Mouse (Mus musculus) lung, embryonic 15.5 days (tissue): Measurements from ENCODE around the gene Gjb5. TPM values are rescaled to one million over a fixed set of nuclear protein-coding genes. Genes with fewer than 3 reads are reported as not detected.

ENCODE experiments used
- ATAC-seq: fragments of 200-750 bp; cut with Nextera tagmentation; 2 replicates; pipeline ENCODE4 v1.8.0; 2017; ENCODE audit warnings: moderate number of reproducible peaks, borderline replicate concordance; ENCODE audit not compliant: low FRiP score, low TSS enrichment; ENCODE audit errors: extremely low read depth
- H3K27ac ChIP-seq: fragments of 300-500 bp; sonication (generic); 2 replicates; pipeline ENCODE4 v1.5.1; 2015; ENCODE audit warnings: moderate library complexity, mild to moderate bottlenecking, inconsistent platforms
- H3K27me3 ChIP-seq: fragments of 300-500 bp; sonication (generic); 2 replicates; pipeline ENCODE4 v1.6.1; 2015; ENCODE audit warnings: inconsistent platforms
- H3K36me3 ChIP-seq: fragments of 300-500 bp; sonication (generic); 2 replicates; pipeline ENCODE4 v1.6.1; 2015; ENCODE audit warnings: inconsistent platforms
- H3K4me1 ChIP-seq: fragments of 300-500 bp; sonication (generic); 2 replicates; pipeline ENCODE4 v1.6.1; 2015; ENCODE audit warnings: inconsistent platforms
- H3K4me2 ChIP-seq: fragments of 300-500 bp; sonication (generic); 2 replicates; pipeline ENCODE4 v1.6.1; 2015; ENCODE audit warnings: inconsistent platforms, mild to moderate bottlenecking, moderate library complexity
- H3K4me3 ChIP-seq: fragments of 300-500 bp; sonication (generic); 2 replicates; pipeline ENCODE4 v1.5.1; 2015; ENCODE audit warnings: mild to moderate bottlenecking, inconsistent platforms
- H3K9ac ChIP-seq: fragments of 300-500 bp; sonication (generic); 2 replicates; pipeline ENCODE4 v1.6.1; 2015; ENCODE audit warnings: inconsistent platforms
- H3K9me3 ChIP-seq: fragments of 300-500 bp; sonication (generic); 2 replicates; pipeline ENCODE4 v1.6.1; 2016; ENCODE audit warnings: inconsistent platforms
- WGBS: fragments of 180-500 bp; shearing (Covaris S2); methylation state at CpG from one replicate; pipeline ENCODE4 v1.1.7; 2015; 5-methylcytosine and 5-hydroxymethylcytosine counted together
- polyA plus RNA-seq: library from polyadenylated mRNA; unstranded; fragments of >200 nt; fragmentation: Nextera tagmentation; extraction: Ambion mirVana; gene quantifications from 2 replicates; pipeline ENCODE4 v1.2.1, GENCODE M21; 2015

Gene Gjb5
- polyA plus RNA-seq, 1 experiment from 2014 or later, result 0.57 TPM

DNA sequence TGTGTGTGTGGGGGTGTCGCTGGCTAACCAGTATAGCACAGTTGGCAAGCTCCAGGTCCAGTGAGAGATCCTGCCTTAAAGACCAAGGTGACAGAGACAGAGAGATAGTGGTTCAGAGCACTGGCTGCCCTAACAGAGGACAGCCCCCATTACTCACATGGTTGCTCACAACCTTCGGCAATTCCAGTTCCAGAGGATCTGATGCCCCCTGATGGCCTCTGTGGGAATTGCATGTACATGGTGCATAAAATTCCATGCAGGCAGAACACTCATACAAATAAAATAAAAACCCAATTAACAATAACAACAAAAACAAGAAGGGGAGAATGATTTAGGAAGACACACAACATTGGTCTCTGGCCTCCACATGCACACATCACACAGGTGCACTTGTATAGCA, 12.5 kb upstream of the Gjb5 start:
- WGBS, result 48% methylated on average over 2 of the region's 2 CpGs

DNA sequence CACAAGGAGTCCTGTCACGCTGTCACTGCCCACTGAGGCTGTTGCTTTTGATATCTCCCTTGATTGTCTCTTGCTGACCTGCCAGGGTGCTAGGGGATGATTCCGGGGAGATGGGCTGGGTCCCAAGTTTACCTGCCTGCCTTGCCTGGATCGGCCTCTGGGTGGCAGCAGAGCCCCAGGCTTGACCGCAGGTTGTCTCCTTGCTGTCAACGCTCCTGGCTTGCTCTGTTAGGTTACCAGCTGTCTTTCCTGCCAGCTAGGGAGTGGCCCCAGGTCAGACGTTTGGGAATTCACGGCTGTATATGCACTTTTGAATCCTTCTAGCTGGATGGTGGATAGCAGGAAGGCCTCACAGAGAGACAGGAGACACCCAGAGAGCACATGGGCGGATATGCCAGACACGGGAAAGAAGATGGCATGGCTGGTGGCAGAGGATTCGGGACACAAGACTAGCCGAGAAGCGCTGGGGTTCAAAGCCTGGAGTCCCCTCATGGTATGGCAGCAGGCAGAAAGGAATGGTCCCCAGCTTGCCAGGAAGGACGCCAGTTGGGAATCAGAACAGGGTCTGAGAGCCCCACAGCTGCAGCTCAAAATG, 10.5 kb upstream of the Gjb5 start:
- H3K27ac ChIP-seq, result no peak overlapping the region
- H3K27me3 ChIP-seq, result no peaks in the 10 kb centered on the region; the same call in 1 of the 2 replicates
- H3K4me1 ChIP-seq, result 0 out of 2 replicates have a peak, but pooled peaks cover 5% of the 10 kb centered on the region
- H3K36me3 ChIP-seq, result no peaks in the 10 kb centered on the region
- no peak overlapping the region for H3K4me2 ChIP-seq
- no peak overlapping the region for H3K9ac ChIP-seq
- no peak overlapping the region for H3K4me3 ChIP-seq
- no peaks in the 10 kb centered on the region for H3K9me3 ChIP-seq
- no peak for ATAC-seq
- WGBS, result 25% methylated on average over 13 of the region's 13 CpGs

More for the DNA sequence above, 12.5 kb upstream of the Gjb5 start:
- Histone ChIP-seq H3K27ac (no peak overlapping the region), H3K36me3 (no peaks in the 10 kb centered on the region), H3K4me2 (no peak overlapping the region), H3K9ac (no peak overlapping the region), H3K4me3 (no peak overlapping the region), H3K4me1 (0 out of 2 replicates have a peak, but pooled peaks cover 5% of the 10 kb centered on the region), H3K27me3 (no peaks in the 10 kb centered on the region; the same call in 1 of the 2 replicates), H3K9me3 (no peaks in the 10 kb centered on the region)
- no peak for ATAC-seq

- H3K27me3 ChIP-seq, result no peaks in the 10 kb centered on the region; the same call in 1 of the 2 replicates
- no peaks in the 10 kb centered on the region for H3K4me1 ChIP-seq
- H3K4me3 ChIP-seq, result no peak overlapping the region
- ATAC-seq, result no peak
- H3K9ac ChIP-seq, result no peak overlapping the region
- no peak overlapping the region for H3K4me2 ChIP-seq
- H3K36me3 ChIP-seq, result no peaks in the 10 kb centered on the region
- WGBS, result 16% methylated on average over 4 of the region's 4 CpGs
- H3K27ac ChIP-seq, result no peak overlapping the region
- no peaks in the 10 kb centered on the region for H3K9me3 ChIP-seq
Observed at GRCm38 (mm10) chr4:127365834-127366233, 7.9 kb upstream of the Gjb5 start.

DNA sequence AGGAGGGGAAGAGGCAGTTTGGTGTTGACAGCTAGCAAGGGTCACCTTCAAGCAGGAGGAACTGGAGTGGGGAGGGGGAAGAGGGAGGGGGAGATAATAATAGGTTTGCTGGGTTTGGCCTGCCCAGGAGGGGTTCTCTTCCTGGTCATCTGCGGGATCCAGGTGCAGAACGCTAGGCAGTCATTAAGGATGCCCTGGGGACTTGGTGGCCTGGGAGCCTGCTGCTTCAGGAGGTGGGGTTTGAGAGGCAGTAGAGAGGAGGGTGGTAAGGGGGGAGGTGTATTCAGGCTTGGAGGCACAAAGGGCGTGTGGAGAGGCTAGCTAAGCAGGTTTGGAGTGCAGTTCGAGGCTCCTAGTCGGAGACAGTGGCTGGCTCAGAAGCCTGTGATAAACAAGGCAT, 7.5 kb upstream of the Gjb5 start:
- Histone ChIP-seq H3K27me3 (no peaks in the 10 kb centered on the region; the same call in 1 of the 2 replicates), H3K9ac (no peak overlapping the region), H3K27ac (no peak overlapping the region), H3K9me3 (no peaks in the 10 kb centered on the region), H3K4me3 (no peak overlapping the region), H3K36me3 (no peaks in the 10 kb centered on the region), H3K4me1 (no peaks in the 10 kb centered on the region), H3K4me2 (no peak overlapping the region)
- 28% methylated on average over 5 of the region's 5 CpGs for WGBS
- no peak for ATAC-seq

DNA sequence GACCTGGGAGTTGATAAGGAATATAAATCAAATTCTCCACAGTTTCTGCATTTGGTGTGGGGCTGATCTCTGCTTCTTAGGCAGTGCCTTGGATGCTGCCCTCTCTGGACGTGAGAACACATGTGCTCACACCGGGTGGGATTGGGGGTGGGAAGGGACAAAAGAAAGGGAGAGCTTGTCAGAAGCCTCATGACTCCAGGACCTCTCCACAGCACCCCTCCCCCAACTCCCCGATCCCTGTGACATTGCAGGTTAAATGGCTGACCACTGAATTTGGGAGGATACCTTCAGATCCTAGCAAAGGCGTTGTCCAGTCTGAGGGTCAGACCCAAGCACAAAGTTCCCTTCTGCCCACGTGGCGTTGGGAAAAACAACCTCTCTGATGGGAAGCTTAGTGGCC, 6.5 kb upstream of the Gjb5 start:
- Histone ChIP-seq H3K9ac (no peak overlapping the region), H3K4me1 (no peaks in the 10 kb centered on the region), H3K36me3 (no peaks in the 10 kb centered on the region), H3K4me3 (no peak overlapping the region), H3K27ac (no peak overlapping the region), H3K9me3 (no peaks in the 10 kb centered on the region), H3K4me2 (no peak overlapping the region), H3K27me3 (peaks cover 1% of the 10 kb centered on the region; the same call in 1 of the 2 replicates)
- WGBS, result 61% methylated on average over 6 of the region's 6 CpGs
- ATAC-seq, result no peak

GRCm38 (mm10) chr4:127363331-127363730, 5.3 kb upstream of the Gjb5 start:
- no peaks in the 10 kb centered on the region for H3K4me1 ChIP-seq
- H3K4me3 ChIP-seq, result no peak overlapping the region
- H3K9me3 ChIP-seq, result no peaks in the 10 kb centered on the region
- no peak overlapping the region for H3K4me2 ChIP-seq
- ATAC-seq, result no peak
- no peak overlapping the region for H3K27ac ChIP-seq
- H3K27me3 ChIP-seq, result peaks cover 3% of the 10 kb centered on the region; the same call in 1 of the 2 replicates
- 49% methylated on average over 4 of the region's 4 CpGs for WGBS
- no peak overlapping the region for H3K9ac ChIP-seq
- H3K36me3 ChIP-seq, result no peaks in the 10 kb centered on the region

- Histone ChIP-seq H3K27me3 (peaks cover 3% of the 10 kb centered on the region; the same call in 1 of the 2 replicates), H3K9me3 (no peaks in the 10 kb centered on the region), H3K4me1 (no peaks in the 10 kb centered on the region), H3K4me2 (no peak overlapping the region), H3K36me3 (no peaks in the 10 kb centered on the region), H3K27ac (no peak overlapping the region), H3K9ac (no peak overlapping the region), H3K4me3 (no peak overlapping the region)
- WGBS, result 85% methylated on average over 3 of the region's 3 CpGs
- no peak for ATAC-seq
Observed at GRCm38 (mm10) chr4:127362520-127362919, 4.5 kb upstream of the Gjb5 start.

DNA sequence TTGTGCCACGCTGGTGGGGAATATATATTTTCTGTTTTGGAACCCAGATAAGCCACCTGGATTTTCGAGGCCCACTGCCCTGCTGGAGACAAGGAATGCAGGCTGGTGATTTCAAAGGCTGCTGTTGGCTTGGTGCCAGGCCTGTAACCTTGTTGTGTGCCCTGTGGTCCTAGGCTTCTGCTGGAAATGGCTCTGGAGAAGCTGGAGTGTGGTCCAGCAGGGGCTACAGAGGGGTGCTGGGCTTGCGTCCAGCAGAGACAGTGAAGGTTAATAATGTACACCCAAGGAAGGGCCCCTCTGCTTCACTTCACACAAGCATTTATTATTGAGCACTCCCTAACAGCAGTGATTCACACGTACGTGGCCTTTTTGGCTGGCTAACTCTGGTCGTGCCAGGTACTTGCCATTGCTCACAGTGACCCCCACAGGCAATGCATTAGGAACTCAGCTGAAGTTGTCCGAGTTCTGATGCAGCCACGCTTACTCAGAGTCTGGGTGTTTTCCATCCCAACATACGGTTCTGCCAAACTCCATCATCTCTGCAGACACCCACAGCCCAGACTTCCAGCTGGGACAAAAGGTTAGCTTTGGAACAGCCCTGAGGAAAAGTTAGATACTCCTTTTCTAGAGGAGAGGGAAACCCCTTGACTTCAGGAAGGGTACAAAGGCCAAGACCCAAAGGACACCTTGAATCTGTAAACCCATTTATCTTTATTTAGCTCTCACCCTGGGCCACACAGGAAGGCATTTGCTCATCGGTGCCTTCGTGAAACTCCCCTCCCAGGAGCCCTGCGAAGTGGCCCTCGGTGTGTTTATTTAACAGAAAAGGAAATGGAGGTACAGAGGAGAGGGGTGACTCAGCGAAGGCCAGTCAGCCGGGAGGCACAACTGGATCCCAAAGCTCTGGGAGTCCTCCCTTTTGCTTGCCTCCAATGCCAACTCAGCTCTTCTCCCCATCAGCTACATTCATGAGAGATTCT, 3.2 kb downstream of the Gjb5 start:
- H3K4me2 ChIP-seq, result no peak overlapping the region
- H3K4me1 ChIP-seq, result peaks cover 9% of the 10 kb centered on the region
- no peak overlapping the region for H3K9ac ChIP-seq
- no peaks in the 10 kb centered on the region for H3K36me3 ChIP-seq
- H3K9me3 ChIP-seq, result no peaks in the 10 kb centered on the region
- WGBS, result 23% methylated on average over 15 of the region's 15 CpGs
- H3K27me3 ChIP-seq, result peaks cover 3% of the 10 kb centered on the region; the same call in 1 of the 2 replicates
- no peak overlapping the region for H3K27ac ChIP-seq
- 0 out of 2 replicates have a peak, but pooled peaks have one; percentile 3 for ATAC-seq
- H3K4me3 ChIP-seq, result no peak overlapping the region

- Histone ChIP-seq H3K9me3 (no peaks in the 10 kb centered on the region), H3K27me3 (no peaks in the 10 kb centered on the region), H3K4me3 (no peak within 1 kb of the TSS), H3K9ac (no peak within 1 kb of the TSS), H3K36me3 (no peaks in the 10 kb centered on the region), H3K4me2 (no peak within 1 kb of the TSS), H3K4me1 (peaks cover 9% of the 10 kb centered on the region), H3K27ac (no peak within 1 kb of the TSS)
- 42% methylated on average over 8 of the region's 8 CpGs for WGBS
- no peak for ATAC-seq
Observed at GRCm38 (mm10) chr4:127353951-127354438, 4.0 kb downstream of the Gjb5 start, which contains the start of gene Gjb4. Gene Gjb4 (minus strand): TSS chr4:127354081.

GRCm38 (mm10) chr4:127352594-127352993, 5.4 kb downstream of the Gjb5 start:
- ATAC-seq, result no peak
- Histone ChIP-seq H3K9ac (no peak overlapping the region), H3K4me2 (no peak overlapping the region), H3K27me3 (no peaks in the 10 kb centered on the region), H3K27ac (no peak overlapping the region), H3K4me3 (no peak overlapping the region), H3K4me1 (peaks cover 9% of the 10 kb centered on the region), H3K9me3 (no peaks in the 10 kb centered on the region), H3K36me3 (no peaks in the 10 kb centered on the region)
- 26% methylated on average over 1 of the region's 1 CpGs for WGBS

DNA sequence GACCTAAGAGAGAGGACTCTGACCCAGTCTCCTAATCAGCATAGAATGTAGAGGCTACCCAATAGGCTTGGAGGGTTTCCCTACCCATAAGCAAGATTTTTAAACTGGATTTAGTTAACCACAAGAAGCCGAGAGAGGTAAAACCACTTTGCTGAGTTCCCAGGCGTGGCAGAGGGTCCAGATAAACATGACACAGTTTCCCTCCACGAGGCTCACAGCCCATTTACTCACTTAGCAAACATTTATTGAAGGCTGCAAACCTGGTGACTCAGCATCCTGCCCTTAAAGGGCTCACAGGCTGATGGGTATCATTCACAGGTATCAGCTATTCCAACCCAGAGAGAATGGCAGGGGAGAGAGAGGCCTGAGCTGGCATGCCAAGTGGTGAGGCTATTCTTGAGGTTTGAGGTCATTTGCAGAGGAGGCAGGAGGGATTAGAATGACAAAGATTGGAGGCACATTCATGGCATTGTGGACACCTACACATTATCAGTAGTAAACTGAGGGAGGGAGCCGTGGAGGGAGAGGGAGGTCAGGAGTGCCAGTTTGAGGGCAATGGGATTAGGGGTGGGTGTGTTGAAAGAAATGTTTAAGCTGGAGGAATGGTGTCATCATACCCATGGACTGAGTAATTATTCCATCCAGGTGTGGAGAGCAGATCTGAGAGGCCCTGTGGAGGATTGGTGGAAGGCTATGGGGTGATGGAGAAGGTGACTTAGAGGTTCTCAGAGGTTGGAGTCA, 8.3 kb downstream of the Gjb5 start:
- ATAC-seq, result no peak
- no peaks in the 10 kb centered on the region for H3K9me3 ChIP-seq

More for the DNA sequence above, 8.3 kb downstream of the Gjb5 start:
- 35% methylated on average over 4 of the region's 4 CpGs for WGBS
- Histone ChIP-seq H3K4me2 (no peak overlapping the region), H3K36me3 (no peaks in the 10 kb centered on the region), H3K27ac (no peak overlapping the region), H3K4me3 (no peak overlapping the region), H3K9ac (no peak overlapping the region), H3K4me1 (peaks cover 5% of the 10 kb centered on the region), H3K27me3 (no peaks in the 10 kb centered on the region)
